In the genomic region with DNA sequence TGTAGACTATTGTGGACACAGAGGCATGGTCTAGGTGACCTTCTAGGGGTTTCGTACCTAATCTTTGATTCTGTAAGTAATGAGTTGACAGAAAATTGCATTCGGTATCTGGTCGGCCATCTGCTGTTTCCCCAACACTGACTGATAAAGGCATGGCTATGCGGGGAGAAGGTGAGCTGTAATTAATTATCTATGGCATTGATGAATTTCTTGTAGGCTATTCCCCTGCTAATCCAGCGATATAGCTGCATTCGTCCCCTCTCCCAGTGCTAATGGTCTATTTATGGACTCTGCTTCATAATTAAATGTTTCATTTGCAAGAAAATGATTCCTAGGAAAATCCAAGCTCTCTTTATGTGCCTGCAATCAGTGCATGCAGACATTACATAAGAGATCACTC, we compare ENCODE assay signal across 19 mouse cellular contexts.
A peak's percentile ranks its signal among the peaks of the same experiment; 100 is the strongest.
DNase-seq lines count a peak whose midpoint lies in the region; ATAC-seq lines count a peak whose summit lies in the region.
"Had no signal": no experiment of that assay in that cellular context is flagged by ENCODE, and none has a peak within 500 bp of the region (broad histone marks: within the 10 kb centered on the region; RNA-seq: fewer than 3 reads in every experiment).

No protein-coding gene starts in this region.

- WGBS in hindbrain, embryonic 11.5 days: 70% methylated on average over 6 of the region's 6 CpGs
- 78% methylated on average over 6 of the region's 6 CpGs for WGBS in hindbrain, embryonic 10.5 days
- 39% methylated on average over 6 of the region's 6 CpGs for WGBS in hindbrain, embryonic 15.5 days
- 60% methylated on average over 6 of the region's 6 CpGs for WGBS in midbrain, embryonic 16.5 days

- no peak overlapping the region for H3K4me3 ChIP-seq in hindbrain, embryonic 11.5 days (ENCODE audit: low read depth, low read length)
- H3K4me3 ChIP-seq in hindbrain, embryonic 10.5 days: no peak overlapping the region
- no peak overlapping the region for H3K4me3 ChIP-seq in hindbrain, embryonic 15.5 days
- H3K4me3 ChIP-seq in midbrain, embryonic 16.5 days (ENCODE audit: low read depth, low read length): no peak overlapping the region
- H3K4me3 ChIP-seq: gastrocnemius, adult 2 months; intestine, embryonic 15.5 days; layer of hippocampus, adult 2 months; limb, embryonic 10.5 days; liver, embryonic 15.5 days; stomach, embryonic 15.5 days had no signal

- no peaks in the 10 kb centered on the region for H3K9me3 ChIP-seq in hindbrain, embryonic 11.5 days (ENCODE audit: control insufficient read depth, low read length)
- H3K9me3 ChIP-seq in hindbrain, embryonic 10.5 days: no peaks in the 10 kb centered on the region
- no peaks in the 10 kb centered on the region for H3K9me3 ChIP-seq in hindbrain, embryonic 15.5 days
- no peaks in the 10 kb centered on the region for H3K9me3 ChIP-seq in midbrain, embryonic 16.5 days (replicated peaks; ENCODE audit: control insufficient read depth, low read length, poor library complexity, severe bottlenecking)
- H3K9me3 ChIP-seq: intestine, embryonic 15.5 days; limb, embryonic 10.5 days; liver, embryonic 15.5 days; stomach, embryonic 15.5 days had no signal

- peak overlapping the region; percentile 61; the same call in 1 of the 2 replicates for H3K27ac ChIP-seq in hindbrain, embryonic 11.5 days (ENCODE audit: low read depth, low read length)
- H3K27ac ChIP-seq in hindbrain, embryonic 10.5 days: no peak overlapping the region
- peak overlapping the region; percentile 50 for H3K27ac ChIP-seq in hindbrain, embryonic 15.5 days (replicated peaks)
- no peak overlapping the region for H3K27ac ChIP-seq in midbrain, embryonic 16.5 days (ENCODE audit: low read length)
- H3K27ac ChIP-seq: gastrocnemius, adult 2 months; intestine, embryonic 15.5 days; layer of hippocampus, adult 2 months; limb, embryonic 10.5 days; liver, embryonic 15.5 days; stomach, embryonic 15.5 days had no signal

- H3K27me3 ChIP-seq in hindbrain, embryonic 11.5 days (ENCODE audit: control insufficient read depth, insufficient read depth, low read length): no peaks in the 10 kb centered on the region
- no peaks in the 10 kb centered on the region for H3K27me3 ChIP-seq in hindbrain, embryonic 10.5 days (ENCODE audit: insufficient read depth, poor library complexity, severe bottlenecking)
- H3K27me3 ChIP-seq in hindbrain, embryonic 15.5 days: no peaks in the 10 kb centered on the region
- H3K27me3 ChIP-seq in midbrain, embryonic 16.5 days (ENCODE audit: control insufficient read depth, insufficient read depth, low read depth, low read length): no peaks in the 10 kb centered on the region
- H3K27me3 ChIP-seq: intestine, embryonic 15.5 days; liver, embryonic 15.5 days; stomach, embryonic 15.5 days had no signal

- no peaks in the 10 kb centered on the region for H3K4me1 ChIP-seq in hindbrain, embryonic 11.5 days (replicated peaks; ENCODE audit: control insufficient read depth, insufficient read depth, low read length)
- no peaks in the 10 kb centered on the region for H3K4me1 ChIP-seq in hindbrain, embryonic 10.5 days (replicated peaks)
- H3K4me1 ChIP-seq in hindbrain, embryonic 15.5 days (replicated peaks): 0 out of 2 replicates have a peak, but pooled peaks cover 15% of the 10 kb centered on the region
- H3K4me1 ChIP-seq in midbrain, embryonic 16.5 days (ENCODE audit: control insufficient read depth, insufficient read depth, low read length): peaks cover 6% of the 10 kb centered on the region; the same call in 1 of the 2 replicates
- H3K4me1 ChIP-seq: intestine, embryonic 15.5 days; limb, embryonic 10.5 days; liver, embryonic 15.5 days; stomach, embryonic 15.5 days had no signal

- H3K36me3 ChIP-seq in hindbrain, embryonic 11.5 days (ENCODE audit: control insufficient read depth, insufficient read depth, low read length): no peaks in the 10 kb centered on the region
- no peaks in the 10 kb centered on the region for H3K36me3 ChIP-seq in hindbrain, embryonic 10.5 days
- H3K36me3 ChIP-seq in hindbrain, embryonic 15.5 days: no peaks in the 10 kb centered on the region
- H3K36me3 ChIP-seq in midbrain, embryonic 16.5 days (ENCODE audit: control insufficient read depth, insufficient read depth, low read length): no peaks in the 10 kb centered on the region
- H3K36me3 ChIP-seq: intestine, embryonic 15.5 days; limb, embryonic 10.5 days; liver, embryonic 15.5 days; stomach, embryonic 15.5 days had no signal

- ATAC-seq in hindbrain, embryonic 11.5 days (ENCODE audit: low FRiP score): peak; percentile 74
- ATAC-seq in hindbrain, embryonic 15.5 days (ENCODE audit: low FRiP score, low read depth): peak; percentile 67
- peak; percentile 28; the same call in 1 of the 2 replicates for ATAC-seq in midbrain, embryonic 16.5 days
- ATAC-seq: intestine, embryonic 15.5 days had no signal

- DNase-seq in hindbrain, embryonic 11.5 days (ENCODE audit: low spot score): no peak
- DNase-seq in hindbrain, embryonic 10.5 days (ENCODE audit: low spot score): no peak
- no peak for DNase-seq in retina, embryonic 14.5 days (ENCODE audit: low spot score)
- no peak for DNase-seq in adipocyte (ENCODE audit: low spot score)
- no peak for DNase-seq in kidney, adult 8-10 months
- DNase-seq: adrenal gland, postnatal 14 days; cerebellum, adult 9-11 months; gastrocnemius, adult 2 months; kidney, postnatal 25 days; liver; lung, postnatal 4 days; thymus, postnatal 36 days had no signal

- no peak overlapping the region for H3K4me2 ChIP-seq in hindbrain, embryonic 11.5 days (replicated peaks; ENCODE audit: low read depth, low read length)
- H3K4me2 ChIP-seq in hindbrain, embryonic 15.5 days: no peak overlapping the region
- no peak overlapping the region for H3K4me2 ChIP-seq in midbrain, embryonic 16.5 days (ENCODE audit: low read length)
- H3K4me2 ChIP-seq: intestine, embryonic 15.5 days; liver, embryonic 15.5 days; stomach, embryonic 15.5 days had no signal

- no peak overlapping the region for H3K9ac ChIP-seq in hindbrain, embryonic 11.5 days (ENCODE audit: low read depth, low read length)
- H3K9ac ChIP-seq in hindbrain, embryonic 15.5 days: no peak overlapping the region
- no peak overlapping the region for H3K9ac ChIP-seq in midbrain, embryonic 16.5 days (ENCODE audit: low read depth, low read length)
- H3K9ac ChIP-seq: intestine, embryonic 15.5 days; liver, embryonic 15.5 days; stomach, embryonic 15.5 days had no signal

Comparison
In these comparisons a context has a peak if more than half of its experiments do, and no peak if none do; other contexts are left out.
1. H3K27ac ChIP-seq: peak in hindbrain, embryonic 11.5 days (single experiment) and hindbrain, embryonic 15.5 days (single experiment); none in hindbrain, embryonic 10.5 days (single experiment) and midbrain, embryonic 16.5 days (single experiment).
2. Peak in every context shown above with its lines, with median percentiles within 50 percentile points of each other: ATAC-seq.